Mouse (Mus musculus) cerebellum, adult (tissue): ENCODE measurements at regions not wholly inside any gene's neighbourhood (a gene's known extent, or its start where the extent isn't known, plus 50 kb on each side); places are given as distances from the start of the nearest gene placed in this dataset.

Experiments
- ATAC-seq: cut with Nextera tagmentation; 2 replicates; pipeline ENCODE4 v1.9.2; 2017; ENCODE audit warnings: mild to moderate bottlenecking, moderate library complexity, mixed read lengths; ENCODE audit not compliant: insufficient number of reproducible peaks, low FRiP score, low TSS enrichment

- no peak for ATAC-seq
These were observed 101.3 kb upstream of the Mphosph6 start for GRCm38 (mm10) chr8:117903052-117903451.

GRCm38 (mm10) chr8:117899892-117900291 is 98.1 kb upstream of the Mphosph6 start:
- no peak for ATAC-seq

- no peak for ATAC-seq
These were observed 96.3 kb upstream of the Mphosph6 start for GRCm38 (mm10) chr8:117898015-117898414.

- ATAC-seq: no peak; the same call in 1 of the 2 replicates
These were observed 93.1 kb upstream of the Mphosph6 start for GRCm38 (mm10) chr8:117894861-117895260.

- no peak for ATAC-seq
These were observed 88.5 kb upstream of the Mphosph6 start for GRCm38 (mm10) chr8:117890211-117890610.

- ATAC-seq: no peak
These were observed 79.8 kb upstream of the Mphosph6 start for GRCm38 (mm10) chr8:117881414-117881973.

- ATAC-seq: no peak
These were observed 78.7 kb upstream of the Mphosph6 start for GRCm38 (mm10) chr8:117880279-117880975.

GRCm38 (mm10) chr8:117873611-117874010 is 71.9 kb upstream of the Mphosph6 start:
- no peak for ATAC-seq

GRCm38 (mm10) chr8:117867138-117867537 is 65.4 kb upstream of the Mphosph6 start:
- no peak for ATAC-seq

GRCm38 (mm10) chr8:117865014-117865413 is 63.3 kb upstream of the Mphosph6 start:
- ATAC-seq: no peak

GRCm38 (mm10) chr8:117863837-117864236 is 62.1 kb upstream of the Mphosph6 start:
- ATAC-seq: no peak

GRCm38 (mm10) chr8:117862318-117862717 is 60.6 kb upstream of the Mphosph6 start:
- no peak for ATAC-seq

- ATAC-seq: no peak
These were observed 58.0 kb upstream of the Mphosph6 start for GRCm38 (mm10) chr8:117859734-117860133.

GRCm38 (mm10) chr8:117859095-117859494 is 57.4 kb upstream of the Mphosph6 start:
- ATAC-seq: no peak

- no peak for ATAC-seq
These were observed 54.4 kb upstream of the Mphosph6 start for GRCm38 (mm10) chr8:117856121-117856520.

GRCm38 (mm10) chr8:117854942-117855491 is 53.3 kb upstream of the Mphosph6 start:
- no peak for ATAC-seq

- ATAC-seq: no peak
These were observed 52.6 kb upstream of the Mphosph6 start for GRCm38 (mm10) chr8:117854301-117854700.

- ATAC-seq: no peak
These were observed 51.7 kb upstream of the Mphosph6 start for GRCm38 (mm10) chr8:117853408-117853807.

GRCm38 (mm10) chr8:117852521-117852920 is 50.8 kb upstream of the Mphosph6 start:
- ATAC-seq: no peak
